Mouse (Mus musculus) MEL (cell line): ENCODE data around the gene Emilin2.

Source experiments
- CTCF ChIP-seq, 3 experiments: IDR thresholded peaks in 2 of 3; conservative IDR thresholded peaks in 1 of 3; 2 replicates each; pipeline ENCODE4 v1.5.1; 2011 to 2012; ENCODE audit warnings: low read length in 3 of 3, low read depth in 2 of 3, mild to moderate bottlenecking in 2 of 3, improper control_type of control experiment in 1 of 3, inconsistent platforms in 1 of 3, mixed read lengths in 1 of 3, moderate library complexity in 1 of 3; ENCODE audit not compliant: control insufficient read depth in 1 of 3, insufficient read depth in 1 of 3, poor library complexity in 1 of 3, severe bottlenecking in 1 of 3
- EP300 ChIP-seq, 2 experiments: IDR thresholded peaks; 2 replicates each; pipeline ENCODE4 v1.6.1; 2011; ENCODE audit warnings: improper control_type of control experiment in 2 of 2, low read length in 2 of 2, low read depth in 1 of 2, mild to moderate bottlenecking in 1 of 2
- POLR2A ChIP-seq, 2 experiments: IDR thresholded peaks; 2 replicates each; pipeline ENCODE4 v1.6.1; 2011 to 2012; ENCODE audit warnings: low read length in 2 of 2, mild to moderate bottlenecking in 2 of 2, control low read depth in 1 of 2, improper control_type of control experiment in 1 of 2, low read depth in 1 of 2, moderate library complexity in 1 of 2; ENCODE audit not compliant: control insufficient read depth in 1 of 2, insufficient read depth in 1 of 2, poor library complexity in 1 of 2
- TBP ChIP-seq: IDR thresholded peaks from 2 replicates; pipeline ENCODE4 v1.8.0; 2011; ENCODE audit warnings: low read depth, low read length, improper control_type of control experiment
- USF1 ChIP-seq: IDR thresholded peaks from 2 replicates; pipeline ENCODE4 v1.6.1; 2014; ENCODE audit warnings: low read depth, mild to moderate bottlenecking, inconsistent platforms, low read length, improper control_type of control experiment, moderate library complexity
- ZC3H11A ChIP-seq: IDR thresholded peaks from 2 replicates; pipeline ENCODE4 v1.6.1; 2012; ENCODE audit warnings: low read depth, mild to moderate bottlenecking, inconsistent platforms, low read length, improper control_type of control experiment

- no peak for TF ChIP-seq POLR2A (IDR thresholded peaks at IDR 0.05; ENCODE audit: control insufficient read depth in 1 of 2, insufficient read depth in 1 of 2, low read depth in 1 of 2, low read length in 2 of 2, poor library complexity in 1 of 2)
- TF ChIP-seq CTCF (IDR thresholded peaks at IDR 0.05 in 2 of 3, conservative IDR thresholded peaks at IDR 0.05 in 1 of 3; ENCODE audit: control insufficient read depth in 1 of 3, insufficient read depth in 1 of 3, low read depth in 2 of 3, low read length in 3 of 3, poor library complexity in 1 of 3, severe bottlenecking in 1 of 3) = peak; percentile 35 to 78 (median 60); a peak in 5 of 6 replicates
- no peak for TF ChIP-seq TBP
- TF ChIP-seq ZC3H11A = peak; percentile 58
- no peak for TF ChIP-seq USF1
- no peak for TF ChIP-seq EP300 (IDR thresholded peaks at IDR 0.05; ENCODE audit: low read depth in 1 of 2, low read length in 2 of 2)
These were observed 57.0 kb downstream of the Emilin2 start for GRCm38 (mm10) chr17:71254736-71255135.
